15 mouse cellular contexts compared by ENCODE assay signal in the genomic region with DNA sequence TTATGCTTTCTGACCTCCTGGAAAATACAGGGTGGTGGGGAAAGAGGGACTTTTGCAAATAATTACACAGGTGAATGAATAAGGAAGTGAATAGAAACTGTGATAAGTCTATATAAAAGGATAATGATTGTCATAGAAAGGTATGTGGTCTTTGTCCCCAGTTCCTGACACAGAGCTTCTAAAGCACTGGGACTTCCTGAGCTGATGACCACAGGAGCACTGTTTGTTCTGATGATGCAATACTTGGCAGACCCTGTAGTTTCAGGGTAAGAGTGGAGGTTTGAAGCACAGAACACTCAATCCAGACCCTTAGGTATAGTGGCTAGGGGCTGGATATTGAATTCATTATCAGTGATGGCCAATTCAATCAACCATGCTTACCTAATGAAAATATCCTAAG.
A peak's percentile ranks its signal among the peaks of the same experiment; 100 is the strongest.
DNase-seq lines count a peak whose midpoint lies in the region; ATAC-seq and TF ChIP-seq lines count a peak whose summit lies in the region.
"Had no signal": no experiment of that assay in that cellular context is flagged by ENCODE, and none has a peak within 500 bp of the region (broad histone marks: within the 10 kb centered on the region; RNA-seq: fewer than 3 reads in every experiment).

No protein-coding gene starts in this region.

- TF ChIP-seq EP300 in liver, postnatal 0 days (IDR thresholded peaks at IDR 0.05; ENCODE audit: low read depth): peak; percentile 83
- no peak for TF ChIP-seq EP300 in stomach, postnatal 0 days (optimal IDR thresholded peaks at IDR 0.05)

- no peak for ATAC-seq in kidney, embryonic 14.5 days (ENCODE audit: low FRiP score, low TSS enrichment)
- ATAC-seq in intestine, embryonic 15.5 days: peak; percentile 61
- peak; percentile 88 for ATAC-seq in liver, postnatal 0 days
- peak; percentile 77 for ATAC-seq in stomach, postnatal 0 days (ENCODE audit: low FRiP score, low TSS enrichment)
- ATAC-seq in activated CD4-positive, CD25-positive, alpha-beta regulatory T cell, adult 4 months: no peak
- ATAC-seq in monocyte, adult 5-6 weeks (replicated peaks; ENCODE audit: insufficient number of reproducible peaks, low FRiP score, low TSS enrichment, poor library complexity, severe bottlenecking): no peak
- ATAC-seq: hindbrain, postnatal 0 days; midbrain, embryonic 15.5 days had no signal

- H3K27me3 ChIP-seq in kidney, embryonic 14.5 days (ENCODE audit: control insufficient read depth, insufficient read depth, low read length): no peaks in the 10 kb centered on the region
- no peaks in the 10 kb centered on the region for H3K27me3 ChIP-seq in intestine, embryonic 15.5 days (replicated peaks)
- no peaks in the 10 kb centered on the region for H3K27me3 ChIP-seq in liver, postnatal 0 days (ENCODE audit: insufficient read depth, low read length)
- H3K27me3 ChIP-seq in stomach, postnatal 0 days (ENCODE audit: control insufficient read depth, insufficient read depth, low read length): no peaks in the 10 kb centered on the region
- H3K27me3 ChIP-seq: midbrain, embryonic 15.5 days; neural tube, embryonic 12.5 days had no signal

- no peaks in the 10 kb centered on the region for H3K36me3 ChIP-seq in kidney, embryonic 14.5 days (ENCODE audit: control insufficient read depth, insufficient read depth, low read length)
- no peaks in the 10 kb centered on the region for H3K36me3 ChIP-seq in intestine, embryonic 15.5 days
- no peaks in the 10 kb centered on the region for H3K36me3 ChIP-seq in liver, postnatal 0 days (replicated peaks; ENCODE audit: insufficient read depth, low read length)
- H3K36me3 ChIP-seq in stomach, postnatal 0 days (ENCODE audit: control insufficient read depth, insufficient read depth, low read length): no peaks in the 10 kb centered on the region
- H3K36me3 ChIP-seq: midbrain, embryonic 15.5 days; neural tube, embryonic 12.5 days had no signal

- peak; percentile 16 to 48 for DNase-seq in kidney, postnatal 36 days
- peak; percentile 18 for DNase-seq in liver, postnatal 0 days
- DNase-seq in stomach, postnatal 0 days (ENCODE audit: low spot score): no peak
- no peak for DNase-seq in left cerebral cortex, postnatal 36 days (ENCODE audit: low spot score in 2 of 2)
- DNase-seq: cerebellum, postnatal 25 days; gastrocnemius, postnatal 10 days; heart, postnatal 14 days had no signal

- no peak for TF ChIP-seq CTCF in liver, postnatal 0 days (IDR thresholded peaks at IDR 0.05; ENCODE audit: low read depth)
- no peak for TF ChIP-seq CTCF in stomach, postnatal 0 days (IDR thresholded peaks at IDR 0.05; ENCODE audit: low read depth)

- H3K27ac ChIP-seq in kidney, embryonic 14.5 days (ENCODE audit: low read depth, low read length): no peak overlapping the region
- no peak overlapping the region for H3K27ac ChIP-seq in intestine, embryonic 15.5 days
- H3K27ac ChIP-seq in liver, postnatal 0 days (ENCODE audit: low read depth): peak overlapping the region; percentile 79
- H3K27ac ChIP-seq in stomach, postnatal 0 days (replicated peaks): no peak overlapping the region
- H3K27ac ChIP-seq: hindbrain, postnatal 0 days; macrophage; midbrain, embryonic 15.5 days; neural tube, embryonic 12.5 days had no signal

- no peak overlapping the region for H3K4me2 ChIP-seq in kidney, embryonic 14.5 days (replicated peaks; ENCODE audit: low read depth, low read length)
- H3K4me2 ChIP-seq in intestine, embryonic 15.5 days (replicated peaks): no peak overlapping the region
- H3K4me2 ChIP-seq in liver, postnatal 0 days (ENCODE audit: low read depth, low read length): peak overlapping the region; percentile 8
- H3K4me2 ChIP-seq in stomach, postnatal 0 days (replicated peaks; ENCODE audit: low read depth): no peak overlapping the region
- H3K4me2 ChIP-seq: midbrain, embryonic 15.5 days; neural tube, embryonic 12.5 days had no signal

- H3K4me1 ChIP-seq in kidney, embryonic 14.5 days (ENCODE audit: control insufficient read depth, insufficient read depth, low read length): no peaks in the 10 kb centered on the region
- H3K4me1 ChIP-seq in intestine, embryonic 15.5 days (replicated peaks): no peaks in the 10 kb centered on the region
- H3K4me1 ChIP-seq in liver, postnatal 0 days (ENCODE audit: insufficient read depth): peaks cover 4% of the 10 kb centered on the region; the same call in 1 of the 2 replicates
- no peaks in the 10 kb centered on the region for H3K4me1 ChIP-seq in stomach, postnatal 0 days (replicated peaks; ENCODE audit: control insufficient read depth, insufficient read depth)
- H3K4me1 ChIP-seq: midbrain, embryonic 15.5 days; neural tube, embryonic 12.5 days had no signal

- intact Hi-C loops in left cerebral cortex, postnatal 36 days (cut with DNase I): no loop called here

- H3K9me3 ChIP-seq in kidney, embryonic 14.5 days (ENCODE audit: control insufficient read depth, low read length): no peaks in the 10 kb centered on the region
- no peaks in the 10 kb centered on the region for H3K9me3 ChIP-seq in intestine, embryonic 15.5 days
- no peaks in the 10 kb centered on the region for H3K9me3 ChIP-seq in liver, postnatal 0 days (ENCODE audit: low read length)
- H3K9me3 ChIP-seq in stomach, postnatal 0 days (ENCODE audit: control insufficient read depth, low read length): no peaks in the 10 kb centered on the region
- H3K9me3 ChIP-seq: midbrain, embryonic 15.5 days; neural tube, embryonic 12.5 days had no signal

- no peak overlapping the region for H3K4me3 ChIP-seq in kidney, embryonic 14.5 days (ENCODE audit: low read length)
- H3K4me3 ChIP-seq in intestine, embryonic 15.5 days (replicated peaks): no peak overlapping the region
- H3K4me3 ChIP-seq in liver, postnatal 0 days (ENCODE audit: low read depth, low read length): no peak overlapping the region
- H3K4me3 ChIP-seq in stomach, postnatal 0 days (ENCODE audit: low read depth, low read length): no peak overlapping the region
- H3K4me3 ChIP-seq: midbrain, embryonic 15.5 days; neural tube, embryonic 12.5 days had no signal

- no peak overlapping the region for H3K9ac ChIP-seq in kidney, embryonic 14.5 days (ENCODE audit: low read depth, low read length)
- H3K9ac ChIP-seq in intestine, embryonic 15.5 days: no peak overlapping the region
- no peak overlapping the region for H3K9ac ChIP-seq in liver, postnatal 0 days (replicated peaks)
- no peak overlapping the region for H3K9ac ChIP-seq in stomach, postnatal 0 days (ENCODE audit: low read length)
- H3K9ac ChIP-seq: midbrain, embryonic 15.5 days; neural tube, embryonic 12.5 days had no signal

Comparison
In these comparisons a context has a peak if more than half of its experiments do, and no peak if none do; other contexts are left out.
1. DNase-seq: peak in kidney, postnatal 36 days (2 of 2) and liver, postnatal 0 days (single experiment); none in stomach, postnatal 0 days (single experiment) and left cerebral cortex, postnatal 36 days (0 of 2).
2. ATAC-seq: peak in intestine, embryonic 15.5 days (single experiment), liver, postnatal 0 days (single experiment) and stomach, postnatal 0 days (single experiment); none in kidney, embryonic 14.5 days (single experiment), activated CD4-positive, CD25-positive, alpha-beta regulatory T cell, adult 4 months (single experiment) and monocyte, adult 5-6 weeks (single experiment).